Mouse (Mus musculus) liver, embryonic 11.5 days (tissue): Measurements from ENCODE around the gene Rgs12. TPM values are rescaled to one million over a fixed set of nuclear protein-coding genes. Genes with fewer than 3 reads are reported as not detected.

ENCODE experiments used
- ATAC-seq: fragments of 200-750 bp; cut with Nextera tagmentation; replicated peaks from 2 replicates; pipeline ENCODE4 v1.8.0; 2017; ENCODE audit warnings: moderate number of reproducible peaks, mild to moderate bottlenecking, moderate TSS enrichment, moderate library complexity; ENCODE audit not compliant: low FRiP score
- DNase-seq: peaks from one replicate; pipeline ENCODE4 v3.0.0-alpha.2; 2017; ENCODE audit warnings: low spot score
- H3K27ac ChIP-seq: fragments of 300-500 bp; sonication (generic); 2 replicates; pipeline ENCODE4 v1.5.1; 2014; ENCODE audit warnings: mild to moderate bottlenecking, low read depth, low read length, control low read depth
- H3K27me3 ChIP-seq: fragments of 300-500 bp; sonication (generic); replicated peaks from 2 replicates; pipeline ENCODE4 v1.6.1; 2014; ENCODE audit warnings: low read length, mixed read lengths; ENCODE audit not compliant: control insufficient read depth, insufficient read depth
- H3K36me3 ChIP-seq: fragments of 300-500 bp; sonication (generic); 2 replicates; pipeline ENCODE4 v1.6.1; 2014; ENCODE audit warnings: mild to moderate bottlenecking, low read length, moderate library complexity, mixed read lengths; ENCODE audit not compliant: control insufficient read depth, insufficient read depth
- H3K4me1 ChIP-seq: fragments of 300-500 bp; sonication (generic); replicated peaks from 2 replicates; pipeline ENCODE4 v1.6.1; 2014; ENCODE audit warnings: low read length, mixed read lengths; ENCODE audit not compliant: control insufficient read depth, insufficient read depth
- H3K4me2 ChIP-seq: fragments of 300-500 bp; sonication (generic); 2 replicates; pipeline ENCODE4 v1.6.1; 2014; ENCODE audit warnings: mild to moderate bottlenecking, control low read depth, moderate library complexity
- H3K4me3 ChIP-seq: fragments of 300-500 bp; sonication (generic); 2 replicates; pipeline ENCODE4 v1.5.1; 2014; ENCODE audit warnings: low read depth, low read length, control low read depth
- H3K9ac ChIP-seq: fragments of 300-500 bp; sonication (generic); 2 replicates; pipeline ENCODE4 v1.6.1; 2014; ENCODE audit warnings: low read depth, low read length, control low read depth
- H3K9me3 ChIP-seq: fragments of 300-500 bp; sonication (generic); 2 replicates; pipeline ENCODE4 v1.6.1; 2016; ENCODE audit warnings: low read length, inconsistent platforms, mixed read lengths; ENCODE audit not compliant: control insufficient read depth
- WGBS: fragments of 180-500 bp; shearing (Covaris S2); extraction: QIAGEN DNeasy Blood & Tissue Kit; methylation state at CpG from one replicate; pipeline ENCODE4 v1.1.7; 2014; 5-methylcytosine and 5-hydroxymethylcytosine counted together
- polyA plus RNA-seq: library from polyadenylated mRNA; unstranded; fragments of >200 nt; fragmentation: Nextera tagmentation; extraction: Ambion mirVana; gene quantifications from 2 replicates; pipeline ENCODE4 v1.2.1, GENCODE M21; 2014

Gene Rgs12
- polyA plus RNA-seq, 1 experiment from 2014 or later: 38.8 TPM

- no peak overlapping the region for H3K27ac ChIP-seq
- no peak overlapping the region for H3K4me3 ChIP-seq
- H3K9ac ChIP-seq: no peak overlapping the region
- H3K36me3 ChIP-seq: no peaks in the 10 kb centered on the region
- peaks cover 13% of the 10 kb centered on the region for H3K4me1 ChIP-seq
- ATAC-seq: no peak
- no peaks in the 10 kb centered on the region for H3K27me3 ChIP-seq
- H3K9me3 ChIP-seq: no peaks in the 10 kb centered on the region
- WGBS: 58% methylated on average over 3 of the region's 3 CpGs
- no peak for DNase-seq
- no peak overlapping the region for H3K4me2 ChIP-seq
Measured at GRCm38 (mm10) chr5:35001144-35001543, 51.9 kb downstream of the Rgs12 start.

GRCm38 (mm10) chr5:35003611-35004162 is 54.4 kb downstream of the Rgs12 start:
- Histone ChIP-seq H3K4me3 (no peak overlapping the region), H3K9ac (no peak overlapping the region), H3K4me2 (no peak overlapping the region), H3K4me1 (peaks cover 12% of the 10 kb centered on the region), H3K9me3 (no peaks in the 10 kb centered on the region), H3K27me3 (no peaks in the 10 kb centered on the region), H3K36me3 (0 out of 2 replicates have a peak, but pooled peaks cover 2% of the 10 kb centered on the region), H3K27ac (no peak overlapping the region)
- ATAC-seq (no peak), DNase-seq (no peak)
- WGBS: 85% methylated on average over 7 of the region's 7 CpGs

GRCm38 (mm10) chr5:35004769-35005168 is 55.5 kb downstream of the Rgs12 start:
- Histone ChIP-seq H3K4me3 (no peak overlapping the region), H3K27me3 (no peaks in the 10 kb centered on the region), H3K9me3 (no peaks in the 10 kb centered on the region), H3K4me1 (peaks cover 10% of the 10 kb centered on the region), H3K27ac (no peak overlapping the region), H3K9ac (no peak overlapping the region), H3K4me2 (no peak overlapping the region), H3K36me3 (0 out of 2 replicates have a peak, but pooled peaks cover 2% of the 10 kb centered on the region)
- no peak for ATAC-seq
- no peak for DNase-seq
- WGBS: 92% methylated on average over 2 of the region's 2 CpGs

GRCm38 (mm10) chr5:35005659-35006058 is 56.4 kb downstream of the Rgs12 start:
- H3K9ac ChIP-seq: no peak overlapping the region
- no peaks in the 10 kb centered on the region for H3K27me3 ChIP-seq
- H3K4me1 ChIP-seq: peaks cover 10% of the 10 kb centered on the region
- 82% methylated on average over 3 of the region's 3 CpGs for WGBS
- ATAC-seq (peak; percentile 76), DNase-seq (no peak)
- 0 out of 2 replicates have a peak, but pooled peaks cover 2% of the 10 kb centered on the region for H3K36me3 ChIP-seq
- H3K4me2 ChIP-seq: no peak overlapping the region
- H3K4me3 ChIP-seq: no peak overlapping the region
- no peak overlapping the region for H3K27ac ChIP-seq
- H3K9me3 ChIP-seq: no peaks in the 10 kb centered on the region

GRCm38 (mm10) chr5:35006599-35006998 is 57.4 kb downstream of the Rgs12 start:
- 74% methylated on average over 2 of the region's 2 CpGs for WGBS
- peaks cover 12% of the 10 kb centered on the region for H3K4me1 ChIP-seq
- ATAC-seq (no peak), DNase-seq (no peak)
- no peaks in the 10 kb centered on the region for H3K27me3 ChIP-seq
- H3K9me3 ChIP-seq: no peaks in the 10 kb centered on the region
- H3K4me3 ChIP-seq: no peak overlapping the region
- H3K9ac ChIP-seq: no peak overlapping the region
- H3K27ac ChIP-seq: no peak overlapping the region
- peaks cover 6% of the 10 kb centered on the region; the same call in 1 of the 2 replicates for H3K36me3 ChIP-seq
- H3K4me2 ChIP-seq: no peak overlapping the region

- 80% methylated on average over 4 of the region's 4 CpGs for WGBS
- DNase-seq (no peak), ATAC-seq (no peak)
- no peak overlapping the region for H3K4me3 ChIP-seq
- H3K4me2 ChIP-seq: no peak overlapping the region
- peaks cover 6% of the 10 kb centered on the region; the same call in 1 of the 2 replicates for H3K36me3 ChIP-seq
- no peaks in the 10 kb centered on the region for H3K9me3 ChIP-seq
- no peak overlapping the region for H3K27ac ChIP-seq
- peaks cover 13% of the 10 kb centered on the region for H3K4me1 ChIP-seq
- no peaks in the 10 kb centered on the region for H3K27me3 ChIP-seq
- H3K9ac ChIP-seq: no peak overlapping the region
Measured at GRCm38 (mm10) chr5:35009163-35009562, 59.9 kb downstream of the Rgs12 start.

- H3K36me3 ChIP-seq: peaks cover 6% of the 10 kb centered on the region; the same call in 1 of the 2 replicates
- WGBS: 77% methylated on average over 5 of the region's 5 CpGs
- DNase-seq (no peak), ATAC-seq (no peak)
- H3K27me3 ChIP-seq: no peaks in the 10 kb centered on the region
- H3K9ac ChIP-seq: no peak overlapping the region
- no peak overlapping the region for H3K27ac ChIP-seq
- H3K9me3 ChIP-seq: no peaks in the 10 kb centered on the region
- H3K4me1 ChIP-seq: peaks cover 5% of the 10 kb centered on the region; the same call in 1 of the 2 replicates
- no peak overlapping the region for H3K4me3 ChIP-seq
- H3K4me2 ChIP-seq: no peak overlapping the region
Measured at GRCm38 (mm10) chr5:35010656-35011055, 61.4 kb downstream of the Rgs12 start.

- Histone ChIP-seq H3K27me3 (no peaks in the 10 kb centered on the region), H3K27ac (no peak overlapping the region), H3K4me2 (no peak overlapping the region), H3K36me3 (peaks cover 8% of the 10 kb centered on the region; the same call in 1 of the 2 replicates), H3K4me3 (no peak overlapping the region), H3K9ac (no peak overlapping the region), H3K4me1 (peaks cover 5% of the 10 kb centered on the region; the same call in 1 of the 2 replicates), H3K9me3 (no peaks in the 10 kb centered on the region)
- WGBS: 87% methylated on average over 6 of the region's 6 CpGs
- ATAC-seq (no peak), DNase-seq (no peak)
Measured at GRCm38 (mm10) chr5:35011156-35011923, 62.1 kb downstream of the Rgs12 start.
